Mouse (Mus musculus) liver, embryonic 14 days (tissue): ENCODE data around the gene Il6. TPM values are rescaled to one million over a fixed set of nuclear protein-coding genes. Genes with fewer than 3 reads are reported as not detected.

Experiments used
- polyA plus RNA-seq: library from polyadenylated mRNA; depleted of rRNA; stranded (reverse); fragments of >200 nt; gene quantifications from 2 replicates; pipeline ENCODE4 v1.2.3, GENCODE M21; 2012; rRNA removed

Il6 gene
- polyA plus RNA-seq: 0.09 and 0.14 TPM in 2 replicates

GRCm38 (mm10) chr5:30012726-30013503 is at the start of gene Il6:
Il6 (plus strand) TSS chr5:30013114.

Other genes with a start within 250 kb of the Il6 start
- 130 and 136 TPM in 2 replicates for gene Tyms, start 60.5 kb downstream of the Il6 start, polyA plus RNA-seq
- gene Garem2, start 92.0 kb downstream of the Il6 start, polyA plus RNA-seq: 0.03 and 0.05 TPM in 2 replicates
- gene 3110082J24Rik, start 93.0 kb downstream of the Il6 start, polyA plus RNA-seq: not detected in 2 replicates
- gene Hadha, start 142.0 kb downstream of the Il6 start, polyA plus RNA-seq: 40.4 and 46.5 TPM in 2 replicates
- 61.0 and 72.0 TPM in 2 replicates for gene Hadhb, start 142.1 kb downstream of the Il6 start, polyA plus RNA-seq
- gene Adgrf3, start 192.6 kb downstream of the Il6 start, polyA plus RNA-seq: not detected in 2 replicates
- 10.4 and 14.8 TPM in 2 replicates for gene Selenoi, start 219.5 kb downstream of the Il6 start, polyA plus RNA-seq